Mouse (Mus musculus): Measurements from ENCODE around the gene Kctd4.
"Not testable (repeated sequence)": the region's sequence is repeated elsewhere in the genome, so short reads cannot be mapped to it uniquely, and the experiment has no call there.

The Kctd4 gene

DNA sequence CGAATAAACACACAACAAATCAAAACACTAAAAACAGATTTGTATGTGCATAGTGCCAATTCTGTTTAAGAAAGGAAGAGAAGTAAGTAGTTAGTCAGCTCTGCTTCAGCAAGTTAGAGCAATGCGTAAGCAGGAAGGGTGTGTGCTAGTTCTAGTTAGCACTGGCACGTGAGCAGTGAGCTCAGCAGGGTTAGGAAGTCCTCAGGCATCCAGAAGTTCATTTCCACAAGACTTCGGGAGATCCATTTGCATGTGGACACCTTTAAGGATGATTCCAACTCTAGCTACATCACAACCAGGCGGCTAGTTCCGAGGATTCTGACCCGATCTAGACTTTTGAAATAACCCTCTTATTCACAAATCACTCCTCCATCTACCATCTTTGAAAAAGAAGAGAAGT, at the start of gene Kctd4:
TSS of gene Kctd4 (plus strand) at position 244 of the 400 bp plus-strand sequence.
- DNase-seq (ENCODE audit: low spot score in 2 of 2): no peak

DNA sequence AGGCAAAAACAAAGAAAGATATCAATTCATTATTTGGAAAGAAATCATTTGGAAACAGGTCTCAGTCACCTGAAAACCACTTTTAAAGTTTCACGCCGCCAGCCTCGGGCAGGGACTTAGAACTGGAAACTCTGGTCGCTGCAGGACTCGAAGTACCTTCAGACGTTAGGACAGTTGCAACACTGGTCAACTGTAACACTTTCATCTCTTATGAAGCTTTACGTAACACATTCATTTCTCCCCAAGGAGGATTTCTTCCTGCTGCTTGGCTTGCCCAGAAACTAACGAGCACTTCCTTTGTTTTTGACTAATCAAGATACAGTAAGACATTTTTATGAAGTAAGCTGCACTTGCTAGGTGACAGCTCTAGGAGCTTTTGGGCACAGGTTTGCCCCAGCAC, 47.9 kb upstream of the Kctd4 start:
- DNase-seq (ENCODE audit: low spot score in 2 of 2): no peak

DNA sequence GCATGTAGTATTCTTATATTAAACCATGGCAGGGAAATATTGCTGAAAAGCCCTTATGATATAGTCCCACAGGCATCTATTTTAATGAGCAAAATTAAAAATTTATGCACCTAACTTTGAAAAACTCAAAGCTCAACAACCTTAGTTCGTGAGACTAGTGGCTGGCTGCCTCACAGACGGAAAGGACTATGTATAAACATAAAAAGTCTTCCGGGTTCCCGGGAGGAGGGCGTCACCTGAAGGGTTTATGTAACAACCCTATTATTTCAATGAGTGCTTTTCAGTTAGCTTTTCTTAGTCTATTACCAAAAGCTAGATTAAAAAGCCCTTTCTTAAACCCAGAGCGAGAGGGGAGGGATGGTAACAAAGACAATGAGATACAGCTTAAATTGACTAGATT, 42.8 kb upstream of the Kctd4 start:
- no peak for DNase-seq (ENCODE audit: low spot score in 2 of 2)

DNA sequence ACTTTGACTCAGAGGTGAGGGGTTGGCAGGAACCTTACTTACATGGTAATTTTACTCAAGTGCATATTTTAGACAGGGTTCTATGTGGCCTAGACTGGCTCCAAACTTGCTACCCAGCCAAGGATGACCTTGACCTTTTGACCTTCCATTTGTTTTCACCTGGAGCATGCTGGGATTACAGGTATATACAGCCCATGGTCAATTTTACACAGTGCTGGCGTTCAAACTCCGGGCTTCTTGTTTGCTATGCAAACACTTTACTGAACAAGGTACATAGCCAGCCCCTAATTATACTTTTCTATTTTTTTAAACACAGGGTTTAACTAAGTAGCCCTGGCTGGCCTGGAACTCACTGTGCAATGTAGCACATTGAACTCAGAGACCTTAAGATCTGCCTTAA, 42.1 kb upstream of the Kctd4 start:
- DNase-seq (ENCODE audit: low spot score in 2 of 2): no peak

DNA sequence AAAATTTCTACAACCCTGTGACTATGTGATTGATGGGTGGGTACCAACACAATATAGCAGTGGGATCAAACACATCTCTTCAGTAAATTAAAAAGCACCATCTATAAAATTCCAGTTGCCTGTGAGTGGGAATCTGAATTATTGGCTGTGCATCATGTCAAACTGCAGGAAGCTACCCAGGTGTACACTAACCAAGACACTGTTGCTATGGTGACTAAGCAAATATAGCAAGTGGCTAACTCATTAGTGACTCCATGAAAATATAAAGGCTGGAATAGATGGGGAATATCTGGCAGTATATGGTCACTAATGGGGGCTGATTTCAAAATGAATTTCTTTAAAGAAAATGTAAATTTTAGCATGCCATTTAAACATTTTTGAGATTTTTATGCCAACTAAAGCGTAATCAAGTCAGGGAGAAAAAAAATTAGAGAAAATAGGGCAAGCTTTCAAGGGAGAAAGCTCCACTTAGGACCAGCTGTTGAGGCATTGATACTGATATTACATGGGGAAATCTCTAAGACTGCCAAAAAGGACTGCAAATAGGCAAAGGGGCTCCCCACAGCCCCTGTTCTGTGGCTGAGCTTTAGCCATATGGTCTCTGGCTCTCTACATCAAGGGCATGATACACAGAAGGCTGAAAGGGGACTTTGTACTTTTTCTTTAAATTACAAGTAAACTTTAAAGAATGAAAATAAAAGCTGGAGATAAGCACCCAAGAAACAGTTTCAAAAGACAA, 31.3 kb upstream of the Kctd4 start:
- no peak for DNase-seq (ENCODE audit: low spot score in 2 of 2)

DNA sequence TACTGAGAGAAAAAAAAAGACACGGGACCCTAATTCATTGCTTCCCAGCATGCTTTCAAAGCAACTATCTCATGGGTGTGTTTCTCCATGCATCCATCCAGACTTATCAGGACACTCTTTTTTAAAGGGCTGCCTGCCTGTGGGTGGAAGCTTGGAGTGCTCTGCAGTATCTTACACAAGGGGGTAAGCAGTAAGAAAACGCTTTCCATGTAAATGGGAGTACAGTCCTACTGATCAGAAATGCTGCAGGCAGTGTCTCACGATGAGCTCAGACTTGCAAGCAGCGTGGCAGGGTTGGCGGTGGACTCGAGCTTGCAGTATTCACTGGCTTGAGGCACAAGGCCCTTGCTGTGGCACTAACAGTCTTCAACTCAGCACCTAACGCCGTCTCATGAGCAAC, 25.1 kb upstream of the Kctd4 start:
- not testable (repeated sequence) for DNase-seq (ENCODE audit: low spot score in 2 of 2)

DNA sequence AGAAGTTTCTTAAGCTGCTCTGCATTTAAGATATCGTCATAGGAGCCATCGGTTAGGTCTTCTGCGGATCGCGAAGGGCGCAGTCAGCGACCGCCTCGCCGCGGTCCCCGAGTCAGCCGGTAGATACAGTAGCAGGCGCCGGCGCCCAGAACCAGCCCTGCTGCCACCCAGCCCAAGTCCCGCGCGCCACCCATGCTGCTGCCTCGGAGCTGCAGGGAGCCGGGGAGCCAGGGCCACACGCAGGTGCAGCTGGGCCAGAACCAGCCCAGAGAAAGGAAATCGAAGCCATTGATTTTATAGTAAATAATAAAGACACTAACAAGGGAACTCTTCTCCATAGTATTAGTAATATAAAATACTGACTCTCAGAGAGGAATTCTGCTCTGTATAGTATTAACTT, 23.5 kb upstream of the Kctd4 start:
- DNase-seq (ENCODE audit: low spot score in 2 of 2): no peak

DNA sequence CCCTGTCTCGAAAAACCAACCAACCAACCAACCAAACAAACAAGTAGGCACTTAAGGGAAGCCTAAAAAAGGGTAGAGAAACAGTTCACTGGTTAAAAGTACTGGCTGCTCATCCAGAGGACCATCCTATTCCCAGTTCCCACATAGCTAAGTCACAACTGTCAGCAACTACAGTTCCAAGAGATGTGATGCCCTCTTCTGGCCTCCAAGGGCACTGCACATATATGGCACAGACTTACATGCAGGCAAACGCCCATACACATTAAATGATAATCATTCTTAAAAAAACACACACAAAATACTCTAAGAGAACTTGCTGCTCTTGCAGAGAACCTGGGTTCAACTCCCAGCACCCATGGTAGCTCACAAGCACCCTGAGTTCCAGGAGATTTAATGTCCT, 20.4 kb upstream of the Kctd4 start:
- no peak for DNase-seq (ENCODE audit: low spot score in 2 of 2)

DNA sequence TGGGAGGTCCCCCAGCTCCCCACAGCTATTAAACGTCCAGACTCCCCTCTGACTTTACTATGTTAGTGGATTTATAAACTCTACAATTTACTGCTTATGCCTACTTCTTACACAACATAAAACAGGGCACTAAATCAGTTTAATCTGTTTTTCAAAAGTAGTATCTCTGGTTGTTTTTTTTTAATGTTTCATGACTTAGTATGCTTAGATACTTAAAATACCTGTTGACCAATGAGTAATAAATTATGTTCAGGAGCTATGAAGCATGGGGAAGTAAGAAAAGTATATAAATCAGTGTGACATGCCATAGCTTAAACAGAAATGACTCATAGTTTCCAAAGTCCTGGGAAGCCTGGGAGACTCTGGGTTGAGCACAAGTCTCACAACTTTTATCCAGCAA, 17.1 kb upstream of the Kctd4 start:
- DNase-seq (ENCODE audit: low spot score in 2 of 2): no peak

DNA sequence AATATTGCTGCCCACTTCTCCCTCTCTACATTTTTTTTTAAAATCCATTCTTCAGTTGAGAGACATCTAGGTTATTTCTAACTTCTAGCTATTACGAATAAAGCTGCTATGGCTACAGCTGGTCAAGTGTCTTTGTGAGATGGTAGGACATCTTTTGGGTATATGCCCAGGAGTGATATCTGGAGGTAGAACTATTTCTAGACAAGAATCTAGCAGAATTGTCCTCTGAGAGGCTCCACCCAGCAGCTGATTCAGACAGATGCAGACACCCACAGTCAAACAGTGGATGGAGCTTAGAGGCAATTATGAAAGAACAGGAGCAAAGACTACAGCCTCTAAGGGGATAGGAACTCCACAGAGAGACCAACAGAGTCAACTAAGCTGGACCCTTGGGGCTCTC, 13.3 kb upstream of the Kctd4 start:
- DNase-seq (ENCODE audit: low spot score in 2 of 2): no peak

DNA sequence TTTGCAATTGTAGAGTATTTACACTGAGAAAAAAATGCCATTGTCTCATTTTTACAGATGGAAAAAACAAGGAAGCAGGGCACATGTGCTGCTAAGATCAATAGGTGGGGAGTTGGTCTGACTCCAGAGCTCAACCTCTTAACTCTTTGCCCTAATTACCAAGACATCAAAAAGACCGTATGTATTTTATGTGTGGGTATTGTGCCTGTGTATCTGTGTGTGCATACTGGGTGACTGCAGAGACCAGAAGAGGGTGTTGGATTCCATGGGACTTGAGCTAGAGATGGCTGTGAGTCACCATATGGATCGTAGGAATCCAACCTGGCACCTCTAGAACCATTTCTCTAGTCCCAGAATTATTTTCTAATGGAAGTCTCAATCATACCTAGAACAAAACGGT, 12.4 kb upstream of the Kctd4 start:
- DNase-seq (ENCODE audit: low spot score in 2 of 2): no peak

DNA sequence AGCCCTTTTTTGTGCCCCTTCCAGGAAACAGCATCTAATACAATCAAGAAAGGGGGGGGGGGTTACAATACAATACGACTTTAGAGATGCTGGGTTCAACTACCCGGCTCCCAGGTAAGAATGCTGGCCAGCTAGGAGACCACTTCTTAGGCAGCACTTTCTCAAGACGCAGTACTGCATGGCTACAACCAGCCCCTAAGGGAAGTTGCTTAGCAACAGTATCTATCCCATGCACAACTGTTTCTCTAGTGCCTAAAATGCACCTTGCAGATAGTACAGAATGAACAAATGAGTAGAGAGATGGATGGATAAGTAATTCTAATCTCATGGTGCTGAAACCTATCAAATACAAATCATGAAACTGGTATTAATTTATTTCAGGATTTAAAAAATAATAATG, 7.1 kb upstream of the Kctd4 start:
- no peak for DNase-seq (ENCODE audit: low spot score in 2 of 2)

DNA sequence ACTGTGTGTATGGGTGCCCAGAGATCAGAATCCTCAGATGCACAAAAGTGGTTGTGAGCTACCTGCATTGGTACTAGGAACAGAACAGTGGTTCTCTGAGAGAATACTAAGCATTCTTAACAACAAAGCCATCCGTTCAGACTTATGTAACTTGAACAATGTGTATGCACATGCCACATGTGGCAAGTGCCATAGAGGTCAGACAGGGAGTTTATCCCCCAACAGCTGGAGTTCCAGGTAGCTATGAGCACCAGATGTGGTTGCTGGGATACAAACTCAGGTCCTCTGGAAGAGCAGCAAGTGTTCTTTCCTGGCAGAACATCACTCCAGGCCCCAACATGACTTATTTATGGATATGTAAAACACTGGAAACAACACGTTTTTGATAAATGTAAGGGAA, 1.8 kb upstream of the Kctd4 start:
- DNase-seq (ENCODE audit: low spot score in 2 of 2): no peak

DNA sequence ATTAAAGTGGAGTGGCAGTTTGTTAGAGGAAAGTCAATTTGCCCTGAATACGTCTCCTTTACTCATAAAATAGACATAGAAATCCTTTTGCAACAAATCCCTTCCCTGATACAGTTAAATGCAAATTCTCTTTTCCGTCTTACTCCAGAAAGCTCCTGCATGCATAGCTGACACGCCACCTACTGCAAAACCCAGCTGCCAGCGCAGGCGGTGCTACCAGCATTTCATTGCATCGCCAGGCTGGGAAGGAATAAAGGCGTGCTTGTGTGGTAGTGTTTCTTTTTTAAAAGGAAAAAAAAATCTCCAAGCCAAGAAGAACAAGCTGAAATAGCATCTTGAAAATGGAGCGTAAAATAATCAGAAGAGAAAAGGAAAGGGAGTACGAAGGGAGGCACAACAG, 7.4 kb downstream of the Kctd4 start:
- peak; percentile 82 to 85 for DNase-seq (ENCODE audit: low spot score in 2 of 2)

DNA sequence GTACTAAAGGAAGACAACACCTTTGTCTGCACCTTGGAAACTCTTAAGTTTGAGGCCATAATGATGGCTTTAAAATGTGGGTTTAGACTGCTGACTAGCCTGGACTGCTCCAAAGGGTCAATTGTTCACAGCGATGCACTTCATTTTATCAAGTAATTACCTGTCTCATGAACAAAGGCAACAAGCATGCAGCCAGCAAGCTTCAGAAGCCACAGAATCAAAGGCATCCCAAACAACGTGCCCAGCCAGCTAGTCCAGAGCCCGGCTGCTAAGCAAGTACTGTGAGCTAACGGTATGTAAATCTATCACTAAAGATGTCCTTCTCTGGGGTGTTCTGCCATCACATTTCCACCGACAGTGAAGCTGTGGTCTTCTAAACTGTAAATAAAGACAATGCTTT, 8.4 kb downstream of the Kctd4 start:
- DNase-seq (ENCODE audit: low spot score in 2 of 2): peak; percentile 43 to 60

DNA sequence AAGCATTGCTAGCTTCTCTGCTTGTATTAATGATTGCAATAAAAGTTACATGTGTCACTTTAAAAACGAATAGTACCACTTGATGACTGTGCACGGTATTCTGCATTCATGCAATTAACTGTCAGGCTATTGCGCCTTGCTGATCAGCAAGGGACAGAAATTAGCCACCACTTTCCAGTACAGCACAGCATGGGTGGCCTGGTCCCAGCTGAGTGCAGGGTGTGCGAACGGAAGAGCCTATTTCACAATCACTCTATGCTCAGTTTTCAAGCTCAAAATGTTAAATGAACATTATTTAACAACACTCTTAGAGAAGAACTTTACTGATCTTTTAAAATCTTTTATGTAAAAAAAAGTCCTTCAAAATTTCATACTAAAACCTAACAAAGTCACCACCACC, 9.2 kb downstream of the Kctd4 start:
- DNase-seq (ENCODE audit: low spot score in 2 of 2): no peak

DNA sequence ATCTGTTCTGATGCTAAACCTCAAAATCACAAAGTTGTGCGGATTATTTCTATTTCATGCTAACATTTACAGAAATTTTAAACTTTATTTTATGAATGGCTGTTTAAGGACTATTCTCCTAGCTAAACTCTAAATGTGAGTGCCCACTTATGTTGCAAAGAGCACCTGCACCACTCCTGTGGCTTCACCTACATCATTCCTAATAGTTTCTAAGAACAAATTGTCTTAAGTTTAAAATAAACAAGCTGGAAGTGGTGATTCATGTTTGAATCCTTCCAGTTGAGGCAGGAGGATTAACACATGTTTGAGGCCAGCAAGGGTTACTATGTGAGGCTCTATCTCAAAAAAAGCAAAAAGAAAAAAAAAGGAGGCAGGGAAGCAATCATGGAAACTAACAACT, 9.6 kb downstream of the Kctd4 start:
- DNase-seq (ENCODE audit: low spot score in 2 of 2): no peak

DNA sequence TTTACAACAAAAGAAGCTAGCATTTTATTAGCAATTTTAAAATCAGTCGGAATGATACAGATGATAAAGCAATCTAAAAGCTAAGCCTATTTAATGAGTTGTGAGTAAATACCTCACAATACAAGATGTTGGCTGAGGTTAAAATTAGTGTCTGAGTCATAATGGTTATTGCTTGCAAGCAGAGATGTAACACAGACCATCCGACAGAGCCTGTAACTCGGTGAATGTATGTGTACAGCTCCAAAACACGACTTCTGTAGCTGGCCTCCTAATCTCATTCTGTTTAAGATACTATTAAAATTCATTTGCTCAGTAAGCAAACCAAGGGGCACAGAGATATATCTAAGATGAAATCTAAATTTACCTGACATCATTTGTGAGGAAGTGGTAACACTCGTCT, 12.5 kb downstream of the Kctd4 start:
- no peak for DNase-seq (ENCODE audit: low spot score in 2 of 2)

DNA sequence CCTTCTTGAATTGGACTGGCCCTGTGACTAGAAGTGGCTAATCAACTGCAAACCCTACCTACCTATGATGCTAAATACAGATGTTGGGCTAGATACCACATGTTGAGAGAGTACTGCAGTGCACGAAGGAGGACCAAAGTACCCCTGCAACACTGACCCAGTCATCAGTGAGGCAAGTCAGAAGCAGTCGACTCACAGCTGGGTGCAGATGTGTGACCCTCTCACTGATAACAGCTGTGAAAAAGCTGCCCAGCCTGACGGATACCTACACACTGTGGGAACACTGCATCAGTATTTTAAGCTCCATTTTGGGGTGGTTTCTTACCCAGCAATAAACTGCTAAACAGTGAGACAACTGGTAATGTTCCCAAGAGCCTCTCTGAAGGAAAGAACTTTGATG, 21.3 kb downstream of the Kctd4 start:
- no peak for DNase-seq (ENCODE audit: low spot score in 2 of 2)

DNA sequence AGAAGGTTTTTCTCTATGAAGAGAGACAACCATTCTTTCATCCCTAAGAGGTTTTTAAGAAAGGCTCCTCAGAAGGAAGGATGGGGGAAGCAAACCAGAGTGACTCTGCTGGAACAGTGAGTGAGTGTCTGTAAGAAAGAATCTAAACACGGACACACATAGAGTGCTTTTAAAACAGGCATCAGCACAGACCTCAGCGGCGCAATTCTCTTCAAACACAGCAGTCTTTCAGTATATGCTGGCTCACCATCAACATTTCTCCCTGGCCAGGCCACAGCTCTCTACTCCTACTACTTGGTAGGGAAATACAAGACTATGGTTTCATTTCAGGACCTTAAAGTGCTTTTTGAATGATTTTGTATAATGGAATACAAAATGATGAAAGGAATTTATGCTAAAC, 26.4 kb downstream of the Kctd4 start:
- no peak for DNase-seq (ENCODE audit: low spot score in 2 of 2)

DNA sequence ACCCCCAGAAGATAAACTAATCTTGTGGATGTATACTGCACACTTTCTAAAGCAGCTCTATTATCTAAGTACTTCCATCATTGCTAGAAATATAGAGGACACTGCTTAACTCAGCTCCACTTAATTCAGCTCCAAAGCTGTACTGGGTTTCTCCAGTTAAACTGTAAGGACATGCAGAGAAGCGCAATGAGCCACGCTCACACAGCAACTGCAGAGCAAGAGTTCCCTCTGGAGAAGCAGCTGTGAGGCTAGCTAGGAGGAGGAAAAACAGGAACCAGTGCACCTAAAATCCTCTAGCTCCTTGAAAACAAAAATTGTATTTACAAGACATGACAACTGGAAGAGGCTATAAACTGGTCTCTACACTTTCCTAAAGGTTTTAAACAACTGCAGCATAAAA, 29.1 kb downstream of the Kctd4 start:
- no peak for DNase-seq (ENCODE audit: low spot score in 2 of 2)

DNA sequence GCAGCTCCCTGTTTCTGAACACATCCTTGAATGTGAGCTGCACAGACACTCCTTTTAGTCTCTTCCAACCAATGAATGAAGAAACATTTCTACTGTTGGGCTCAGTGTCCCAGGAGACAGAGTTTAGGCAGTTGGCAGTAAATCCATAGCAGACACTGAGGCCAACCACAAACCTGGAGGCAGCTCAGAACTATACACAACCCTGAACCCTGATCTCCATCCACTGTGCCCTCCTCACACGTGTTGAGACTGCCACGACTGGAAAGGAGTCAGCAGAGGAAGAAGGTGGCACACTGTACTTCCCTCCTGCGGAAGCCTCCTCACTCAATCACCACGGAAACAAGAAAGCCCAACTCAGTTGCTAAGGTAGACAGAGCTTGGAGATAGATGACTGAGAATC, 30.3 kb downstream of the Kctd4 start:
- no peak for DNase-seq (ENCODE audit: low spot score in 2 of 2)

DNA sequence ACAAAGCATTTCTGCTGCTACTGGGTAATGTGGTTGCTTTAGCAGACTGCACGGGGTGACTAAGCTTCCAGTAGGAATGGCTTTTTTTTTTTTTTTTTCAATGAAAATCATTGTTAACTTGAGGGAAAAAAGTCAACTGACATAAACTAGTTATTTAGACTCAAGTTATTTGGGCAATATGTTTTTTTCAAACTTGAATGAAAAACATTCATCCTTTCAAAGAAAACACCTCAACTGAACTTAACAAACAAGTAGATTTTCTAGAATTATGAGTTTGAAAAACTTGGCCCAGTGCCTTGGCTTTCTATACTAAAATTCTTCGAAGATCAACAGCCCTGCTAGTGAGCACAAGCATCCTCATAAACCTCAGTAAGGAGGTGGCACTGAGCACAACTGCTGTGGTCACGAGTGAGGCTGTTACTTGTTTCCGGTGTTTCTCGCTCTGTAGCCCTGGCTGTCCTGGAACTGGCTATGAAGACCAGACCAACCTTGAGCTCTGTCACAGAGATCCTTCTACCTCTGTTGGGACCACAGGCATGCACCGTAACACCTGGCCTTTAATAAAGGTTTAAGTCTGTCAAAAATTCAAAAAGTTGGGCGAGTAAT, 32.2 kb downstream of the Kctd4 start:
- no peak for DNase-seq (ENCODE audit: low spot score in 2 of 2)

DNA sequence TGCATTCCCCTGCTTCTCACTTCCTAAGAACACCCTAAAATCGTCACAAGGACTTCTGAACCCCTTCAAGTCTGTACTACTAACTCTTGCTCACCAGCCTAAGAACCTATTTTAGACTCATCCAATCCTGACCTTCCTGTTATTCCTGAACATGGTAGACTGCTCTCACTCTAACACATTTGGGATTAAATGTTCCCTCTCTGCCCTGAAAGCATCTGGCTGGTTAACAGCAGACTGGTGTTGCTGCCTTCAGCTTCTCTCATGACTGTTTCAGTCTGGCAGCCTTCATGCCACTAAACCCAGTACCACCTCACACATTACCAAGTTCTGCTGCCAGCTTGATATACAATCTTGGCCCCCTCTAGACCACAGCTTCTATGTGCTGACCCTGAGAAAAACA, 34.4 kb downstream of the Kctd4 start:
- no peak for DNase-seq (ENCODE audit: low spot score in 2 of 2)

All from right cerebral cortex, adult 2 months (tissue).